Comparison of ENCODE assay signal across 21 mouse cellular contexts in genomic region chr14:14871700-14872099, GRCm38 (mm10).
DNase-seq lines count a peak whose midpoint lies in the region; ATAC-seq lines count a peak whose summit lies in the region.
"Had no signal": no experiment of that assay in that cellular context is flagged by ENCODE, and none has a peak within 500 bp of the region (broad histone marks: within the 10 kb centered on the region; RNA-seq: fewer than 3 reads in every experiment).

No protein-coding gene starts in this region.

- no peak overlapping the region for H3K4me3 ChIP-seq in hindbrain, embryonic 16.5 days (ENCODE audit: low read length)
- no peak overlapping the region for H3K4me3 ChIP-seq in hindbrain, embryonic 13.5 days
- H3K4me3 ChIP-seq: embryonic facial prominence, embryonic 10.5 days; heart, embryonic 13.5 days; kidney, embryonic 15.5 days; limb, embryonic 12.5 days; liver, embryonic 12.5 days; midbrain, embryonic 10.5 days had no signal

- ATAC-seq in hindbrain, embryonic 16.5 days: peak; percentile 52; the same call in 1 of the 2 replicates
- no peak for ATAC-seq in hindbrain, embryonic 13.5 days (ENCODE audit: low FRiP score)
- ATAC-seq: intestine, embryonic 16.5 days; liver, embryonic 12.5 days had no signal

- peak; percentile 43 to 60 for DNase-seq in cerebellum, adult 18-20 months
- peak; percentile 41 for DNase-seq in cerebellum, postnatal 36 days
- DNase-seq in layer of hippocampus, postnatal 36 days: peak; percentile 42 to 44
- no peak for DNase-seq in urinary bladder, postnatal 36 days (ENCODE audit: low spot score in 2 of 2)
- DNase-seq in spleen, postnatal 10 days (ENCODE audit: low spot score in 2 of 2): no peak
- DNase-seq: adrenal gland, adult 2 months; B cell, adult 2 months; kidney, postnatal 4 days; lung, embryonic 14.5 days; lung, postnatal 4 days; thymus, adult 2 months had no signal

- H3K27me3 ChIP-seq in hindbrain, embryonic 16.5 days (replicated peaks; ENCODE audit: control insufficient read depth, insufficient read depth, low read length): no peaks in the 10 kb centered on the region
- no peaks in the 10 kb centered on the region for H3K27me3 ChIP-seq in hindbrain, embryonic 13.5 days
- H3K27me3 ChIP-seq: heart, embryonic 13.5 days; kidney, embryonic 15.5 days; limb, embryonic 12.5 days; liver, embryonic 12.5 days had no signal

- WGBS in hindbrain, embryonic 16.5 days: 75% methylated on average over 4 of the region's 4 CpGs
- WGBS in hindbrain, embryonic 13.5 days: 80% methylated on average over 4 of the region's 4 CpGs

- no peaks in the 10 kb centered on the region for H3K4me1 ChIP-seq in hindbrain, embryonic 16.5 days (ENCODE audit: control insufficient read depth, insufficient read depth, low read depth, low read length)
- no peaks in the 10 kb centered on the region for H3K4me1 ChIP-seq in hindbrain, embryonic 13.5 days (replicated peaks)
- H3K4me1 ChIP-seq: embryonic facial prominence, embryonic 10.5 days; kidney, embryonic 15.5 days; limb, embryonic 12.5 days; liver, embryonic 12.5 days; midbrain, embryonic 10.5 days had no signal

- no peak overlapping the region for H3K4me2 ChIP-seq in hindbrain, embryonic 16.5 days (ENCODE audit: low read length)
- no peak overlapping the region for H3K4me2 ChIP-seq in hindbrain, embryonic 13.5 days
- H3K4me2 ChIP-seq: heart, embryonic 13.5 days; hindbrain, embryonic 14.5 days; kidney, embryonic 15.5 days; limb, embryonic 12.5 days; liver, embryonic 12.5 days; lung, embryonic 14.5 days had no signal

- no peaks in the 10 kb centered on the region for H3K36me3 ChIP-seq in hindbrain, embryonic 16.5 days (ENCODE audit: control insufficient read depth, insufficient read depth, low read length)
- no peaks in the 10 kb centered on the region for H3K36me3 ChIP-seq in hindbrain, embryonic 13.5 days
- H3K36me3 ChIP-seq: embryonic facial prominence, embryonic 10.5 days; heart, embryonic 13.5 days; kidney, embryonic 15.5 days; limb, embryonic 12.5 days; liver, embryonic 12.5 days; midbrain, embryonic 10.5 days had no signal

- H3K9ac ChIP-seq in hindbrain, embryonic 16.5 days (ENCODE audit: low read depth, low read length): no peak overlapping the region
- no peak overlapping the region for H3K9ac ChIP-seq in hindbrain, embryonic 13.5 days
- H3K9ac ChIP-seq: heart, embryonic 13.5 days; hindbrain, embryonic 14.5 days; kidney, embryonic 15.5 days; limb, embryonic 12.5 days; liver, embryonic 12.5 days; lung, embryonic 14.5 days had no signal

- no peaks in the 10 kb centered on the region for H3K9me3 ChIP-seq in hindbrain, embryonic 16.5 days (ENCODE audit: control insufficient read depth, low read length)
- H3K9me3 ChIP-seq in hindbrain, embryonic 13.5 days: no peaks in the 10 kb centered on the region
- H3K9me3 ChIP-seq: embryonic facial prominence, embryonic 10.5 days; heart, embryonic 13.5 days; kidney, embryonic 15.5 days; limb, embryonic 12.5 days; liver, embryonic 12.5 days; midbrain, embryonic 10.5 days had no signal

- no peak overlapping the region for H3K27ac ChIP-seq in hindbrain, embryonic 16.5 days (ENCODE audit: low read depth, low read length)
- H3K27ac ChIP-seq in hindbrain, embryonic 13.5 days: no peak overlapping the region
- H3K27ac ChIP-seq: embryonic facial prominence, embryonic 10.5 days; heart, embryonic 13.5 days; hindbrain, embryonic 14.5 days; kidney, embryonic 15.5 days; limb, embryonic 12.5 days; liver, embryonic 12.5 days; midbrain, embryonic 10.5 days had no signal

Comparison
In these comparisons a context has a peak if more than half of its experiments do, and no peak if none do; other contexts are left out.
1. DNase-seq: peak in cerebellum, adult 18-20 months (2 of 2), cerebellum, postnatal 36 days (2 of 2) and layer of hippocampus, postnatal 36 days (2 of 2); none in urinary bladder, postnatal 36 days (0 of 2) and spleen, postnatal 10 days (0 of 2).